9 mouse cellular contexts compared by ENCODE assay signal in genomic region chr10:74922763-74923162, GRCm38 (mm10). TPM values are rescaled to one million over a fixed set of nuclear protein-coding genes. Genes with fewer than 3 reads are reported as not detected.
DNase-seq lines count a peak whose midpoint lies in the region; ATAC-seq lines count a peak whose summit lies in the region.
"Had no signal": no experiment of that assay in that cellular context is flagged by ENCODE, and none has a peak within 500 bp of the region (broad histone marks: within the 10 kb centered on the region; RNA-seq: fewer than 3 reads in every experiment).

No protein-coding gene starts in this region.

- H3K4me2 ChIP-seq in midbrain, embryonic 12.5 days (replicated peaks), result no peak overlapping the region
- H3K4me2 ChIP-seq in midbrain, embryonic 11.5 days, result no peak overlapping the region
- H3K4me2 ChIP-seq in forebrain, embryonic 14.5 days (ENCODE audit: low read length), result no peak overlapping the region
- H3K4me2 ChIP-seq: limb, embryonic 12.5 days had no signal

- peaks cover 1% of the 10 kb centered on the region; the same call in 1 of the 2 replicates for H3K27me3 ChIP-seq in midbrain, embryonic 12.5 days
- no peaks in the 10 kb centered on the region for H3K27me3 ChIP-seq in midbrain, embryonic 11.5 days (ENCODE audit: control insufficient read depth, insufficient read depth, low read length)
- H3K27me3 ChIP-seq in forebrain, embryonic 14.5 days (replicated peaks; ENCODE audit: control insufficient read depth, insufficient read depth, low read length), result no peaks in the 10 kb centered on the region
- H3K27me3 ChIP-seq: limb, embryonic 12.5 days had no signal

- H3K4me3 ChIP-seq in midbrain, embryonic 12.5 days, result no peak overlapping the region
- no peak overlapping the region for H3K4me3 ChIP-seq in midbrain, embryonic 11.5 days (ENCODE audit: low read depth, low read length)
- no peak overlapping the region for H3K4me3 ChIP-seq in forebrain, embryonic 14.5 days (ENCODE audit: low read depth, low read length)
- H3K4me3 ChIP-seq: limb, embryonic 12.5 days had no signal

- ATAC-seq in midbrain, embryonic 12.5 days (ENCODE audit: low FRiP score, low read depth), result peak; percentile 11; the same call in 1 of the 2 replicates
- no peak for ATAC-seq in midbrain, embryonic 11.5 days (ENCODE audit: low FRiP score)
- ATAC-seq in forebrain, embryonic 14.5 days, result peak; percentile 52
- peak; percentile 76 for ATAC-seq in megakaryocyte-erythroid progenitor cell, adult 5-6 weeks (replicated peaks; ENCODE audit: low FRiP score, low TSS enrichment, poor library complexity, severe bottlenecking)

- H3K36me3 ChIP-seq in midbrain, embryonic 12.5 days, result no peaks in the 10 kb centered on the region
- no peaks in the 10 kb centered on the region for H3K36me3 ChIP-seq in midbrain, embryonic 11.5 days (ENCODE audit: control insufficient read depth, insufficient read depth, low read length)
- no peaks in the 10 kb centered on the region for H3K36me3 ChIP-seq in forebrain, embryonic 14.5 days (ENCODE audit: control insufficient read depth, insufficient read depth, low read length)
- H3K36me3 ChIP-seq: limb, embryonic 12.5 days had no signal

- H3K4me1 ChIP-seq in midbrain, embryonic 12.5 days, result peaks cover 9% of the 10 kb centered on the region; the same call in 1 of the 2 replicates
- no peaks in the 10 kb centered on the region for H3K4me1 ChIP-seq in midbrain, embryonic 11.5 days (ENCODE audit: control insufficient read depth, insufficient read depth, low read length)
- no peaks in the 10 kb centered on the region; the same call in 1 of the 2 replicates for H3K4me1 ChIP-seq in forebrain, embryonic 14.5 days (ENCODE audit: control insufficient read depth, insufficient read depth, low read length)

- no peak overlapping the region for H3K27ac ChIP-seq in midbrain, embryonic 12.5 days (replicated peaks)
- H3K27ac ChIP-seq in midbrain, embryonic 11.5 days (ENCODE audit: low read depth, low read length), result no peak overlapping the region
- H3K27ac ChIP-seq in forebrain, embryonic 14.5 days (ENCODE audit: low read depth, low read length), result no peak overlapping the region
- H3K27ac ChIP-seq: limb, embryonic 12.5 days had no signal

- whole genome bisulfite sequencing in midbrain, embryonic 12.5 days, result 73% methylated on average over 6 of the region's 6 CpGs
- WGBS in midbrain, embryonic 11.5 days, result 69% methylated on average over 6 of the region's 6 CpGs
- WGBS in forebrain, embryonic 14.5 days, result 55% methylated on average over 6 of the region's 6 CpGs

- H3K9me3 ChIP-seq in midbrain, embryonic 12.5 days, result no peaks in the 10 kb centered on the region
- no peaks in the 10 kb centered on the region for H3K9me3 ChIP-seq in midbrain, embryonic 11.5 days (ENCODE audit: control insufficient read depth, low read length)
- no peaks in the 10 kb centered on the region for H3K9me3 ChIP-seq in forebrain, embryonic 14.5 days (replicated peaks; ENCODE audit: control insufficient read depth, low read length)
- H3K9me3 ChIP-seq: limb, embryonic 12.5 days had no signal

- no peak overlapping the region for H3K9ac ChIP-seq in midbrain, embryonic 12.5 days (replicated peaks)
- H3K9ac ChIP-seq in midbrain, embryonic 11.5 days (ENCODE audit: low read length), result no peak overlapping the region
- H3K9ac ChIP-seq in forebrain, embryonic 14.5 days (ENCODE audit: low read length), result no peak overlapping the region
- H3K9ac ChIP-seq: limb, embryonic 12.5 days had no signal

- no peak for DNase-seq in midbrain, embryonic 11.5 days (ENCODE audit: low spot score, missing footprints)
- DNase-seq in adrenal gland, postnatal 10 days, result peak; percentile 63
- DNase-seq in forebrain, embryonic 14.5 days (ENCODE audit: low spot score), result peak; percentile 53
- DNase-seq in kidney, postnatal 36 days, result peak; percentile 11 to 56
- DNase-seq in thymus, postnatal 0 days (ENCODE audit: low spot score), result peak; percentile 38
- no peak for DNase-seq in urinary bladder, postnatal 10 days (ENCODE audit: low spot score)

RNA-seq across cellular contexts. Expression of gene Gnaz, which starts 44.2 kb away (rescaled TPM):
- 22.2 and 23.8 TPM in 2 replicates for polyA plus RNA-seq in midbrain, embryonic 12.5 days (2016; fragmentation: Nextera tagmentation; extraction: Ambion mirVana)
- polyA plus RNA-seq in midbrain, embryonic 11.5 days (2014; fragmentation: Nextera tagmentation; extraction: Ambion mirVana), result 12.2 and 12.7 TPM in 2 replicates
- 1 to 10 TPM; 2.0 to 4.8 TPM for total RNA-seq in adrenal gland, postnatal 10 days (2021)
- polyA plus RNA-seq in forebrain, embryonic 14.5 days (2014; fragmentation: Nextera tagmentation; extraction: Ambion mirVana), result 23.7 and 32.9 TPM in 2 replicates
- total RNA-seq in megakaryocyte-erythroid progenitor cell, adult 5-6 weeks (2014; fragmentation: Nextera tagmentation), result 0.96 TPM in 1 of 2 replicates, not detected in the other
- total RNA-seq in megakaryocyte-erythroid progenitor cell, adult 5-6 weeks (2017), result 2.1 TPM in 1 of 2 replicates, not detected in the other
- 0.06 and 0.30 TPM in 2 replicates for polyA plus RNA-seq in thymus, postnatal 0 days (2015; fragmentation: Nextera tagmentation; extraction: Ambion mirVana)

Comparison
In these comparisons a context has a peak if more than half of its experiments do, and no peak if none do; other contexts are left out.
1. DNase-seq: peak in adrenal gland, postnatal 10 days (single experiment), forebrain, embryonic 14.5 days (single experiment), kidney, postnatal 36 days (2 of 2) and thymus, postnatal 0 days (single experiment); none in midbrain, embryonic 11.5 days (single experiment) and urinary bladder, postnatal 10 days (single experiment).
2. RNA of gene Gnaz, which starts 44.2 kb away (polyA plus RNA-seq): 23.7 to 32.9 TPM in forebrain, embryonic 14.5 days, 22.2 to 23.8 TPM in midbrain, embryonic 12.5 days and 12.2 to 12.7 TPM in midbrain, embryonic 11.5 days; 0.06 to 0.30 TPM in thymus, postnatal 0 days; every median in the first group is over 10 times any median in the second.